Mouse (Mus musculus) fibroblast of lung, adult 2 months (primary cell): ENCODE measurements around the gene Gm13119.
"Not testable (repeated sequence)": the region's sequence is repeated elsewhere in the genome, so short reads cannot be mapped to it uniquely, and the experiment has no call there.

Experiments used
- DNase-seq: peaks from one replicate; pipeline ENCODE4 v3.0.0-alpha.2; 2011; ENCODE audit warnings: low read depth

Gene Gm13119

DNA sequence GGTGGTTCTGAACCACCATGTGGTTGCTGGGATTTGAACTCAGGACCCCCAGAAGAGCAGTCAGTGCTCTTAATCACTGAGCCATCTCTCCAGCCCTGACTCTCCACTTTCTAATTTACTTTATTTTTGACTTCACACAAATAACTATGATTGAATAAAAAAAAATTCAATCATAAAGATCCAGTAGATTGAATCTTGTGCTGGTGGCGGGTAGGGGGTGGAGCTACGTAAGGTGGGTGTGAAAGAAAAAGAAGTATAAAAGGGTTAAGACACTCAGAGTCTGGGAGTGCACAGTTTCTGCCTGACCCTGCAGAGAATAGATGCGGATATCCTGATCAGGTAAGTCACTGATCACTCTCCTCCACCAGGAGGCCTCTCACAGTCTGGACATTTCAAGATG lies at the start of gene Gm13119:
Gene Gm13119, plus strand, starts transcription at position 301 of the 400 bp plus-strand sequence.
- not testable (repeated sequence) for DNase-seq

DNA sequence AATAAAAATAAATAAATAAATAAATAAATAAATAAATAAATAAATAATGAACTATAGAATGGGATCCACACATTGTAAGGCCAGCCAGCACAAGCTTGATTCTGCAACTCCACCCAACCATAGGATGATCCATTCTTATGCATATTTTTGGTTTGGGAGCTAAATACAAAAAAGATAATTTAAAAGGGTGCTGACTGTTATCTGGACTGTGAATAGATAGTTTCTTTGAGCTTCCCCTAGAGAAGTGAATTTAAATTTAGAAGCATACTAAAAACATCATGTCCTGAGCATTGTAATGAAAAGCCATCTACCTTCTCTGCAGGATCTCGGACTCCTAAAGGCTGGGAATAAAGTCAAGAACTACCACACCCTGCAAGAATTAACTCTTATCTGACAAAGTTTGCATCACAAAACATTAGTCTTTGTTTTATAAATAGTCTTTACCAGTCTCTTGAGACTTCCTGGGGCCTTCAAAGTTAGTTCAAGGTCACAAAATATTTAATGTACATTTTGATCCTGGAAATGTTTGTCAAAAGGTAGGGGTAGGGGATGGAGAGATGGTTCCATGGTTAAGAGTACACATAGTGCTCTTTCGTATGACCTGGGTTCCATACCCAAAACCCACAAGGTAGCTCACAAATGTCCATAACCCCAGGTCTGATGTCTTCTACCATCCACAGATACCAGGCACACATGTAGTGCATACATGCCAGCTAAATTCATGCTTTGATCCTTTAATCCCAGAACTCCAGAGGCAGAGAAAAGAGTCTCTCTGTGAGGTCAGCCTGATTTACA lies 44.9 kb upstream of the Gm13119 start:
- DNase-seq = not testable (repeated sequence)

- DNase-seq = not testable (repeated sequence)
These were observed 27.8 kb upstream of the Gm13119 start, which contains the start of gene Gm13128 for GRCm38 (mm10) chr4:144329949-144330348. TSS of gene Gm13128 (plus strand) at chr4:144330249.

- not testable (repeated sequence) for DNase-seq
These were observed 21.9 kb upstream of the Gm13119 start for GRCm38 (mm10) chr4:144335856-144336255.

DNA sequence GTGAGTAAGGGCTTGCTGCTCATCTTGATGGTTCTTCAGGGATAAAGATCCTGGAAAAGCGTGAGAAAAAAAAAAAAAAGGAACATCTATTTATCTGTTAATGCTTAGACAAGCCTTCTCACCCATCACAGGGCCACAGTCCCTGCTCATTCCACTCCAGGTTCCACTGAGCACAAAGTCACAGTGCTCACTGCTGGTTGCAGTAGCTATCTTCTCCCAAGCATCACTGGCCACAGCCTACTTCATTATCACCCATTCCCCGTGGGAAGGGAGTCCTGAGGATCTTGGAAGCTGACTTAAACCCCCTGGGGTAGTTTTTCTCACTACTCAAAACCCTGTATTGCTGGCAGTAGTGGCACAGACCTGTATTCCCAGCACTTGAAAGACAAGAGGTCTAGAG lies 20.2 kb downstream of the Gm13119 start, which contains the start of gene Pramef20:
Gene Pramef20, minus strand, starts transcription at position 23 of the 400 bp plus-strand sequence.
- DNase-seq = no peak

DNA sequence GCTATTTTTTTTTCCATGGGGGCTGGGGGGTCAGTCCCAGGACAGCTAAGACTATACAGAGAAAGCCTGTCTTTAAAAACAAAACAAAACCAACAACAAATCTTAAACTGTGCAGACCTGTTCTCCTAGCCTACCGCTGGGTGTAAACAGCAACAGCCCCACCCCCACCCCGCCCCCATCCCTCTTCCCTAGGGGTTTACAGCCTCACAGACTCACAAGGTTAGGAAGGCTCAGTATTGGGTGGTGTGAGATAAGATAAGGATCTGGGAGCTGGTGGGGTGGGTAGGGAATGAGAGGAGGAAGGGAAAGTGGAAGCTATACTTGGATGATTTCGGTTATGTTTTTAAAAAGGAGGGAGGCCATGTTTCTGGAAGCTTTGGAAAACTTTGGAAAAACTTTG lies 38.6 kb downstream of the Gm13119 start:
- no peak for DNase-seq

- no peak for DNase-seq
These were observed 45.0 kb downstream of the Gm13119 start for GRCm38 (mm10) chr4:144402712-144403111.

DNA sequence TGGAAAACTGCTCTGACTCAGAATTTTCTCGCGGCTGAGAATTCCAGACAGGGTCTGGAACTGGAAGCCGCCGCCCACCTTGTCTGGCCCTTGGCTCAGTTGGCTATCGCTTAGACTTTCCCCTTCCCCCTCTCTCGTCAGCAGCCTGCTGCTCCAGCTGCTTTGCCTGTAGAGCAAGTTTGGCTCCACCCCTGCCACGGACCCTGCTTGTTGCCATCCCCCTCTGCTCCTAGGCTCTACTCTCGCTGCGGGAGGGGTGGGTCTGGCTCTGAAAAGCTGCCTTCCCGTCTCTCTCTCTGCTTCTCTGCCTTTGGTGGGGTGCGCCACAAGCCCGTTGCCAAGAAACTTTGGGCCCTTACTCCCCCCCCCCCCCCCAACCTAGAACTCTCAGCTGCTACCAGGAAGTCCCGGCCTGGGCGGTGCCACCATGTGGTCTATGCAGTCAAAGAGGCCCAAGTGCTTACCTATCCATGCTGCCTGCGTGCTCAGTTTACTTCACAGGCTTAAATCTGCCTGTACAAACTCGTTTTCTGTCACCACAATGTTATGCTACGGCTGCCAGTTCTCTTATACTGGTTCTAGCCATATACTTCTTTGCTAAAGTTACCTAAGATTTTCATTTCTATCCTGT lies 46.8 kb downstream of the Gm13119 start:
- no peak for DNase-seq

- DNase-seq = no peak
These were observed 48.5 kb downstream of the Gm13119 start for GRCm38 (mm10) chr4:144406261-144406660.

DNA sequence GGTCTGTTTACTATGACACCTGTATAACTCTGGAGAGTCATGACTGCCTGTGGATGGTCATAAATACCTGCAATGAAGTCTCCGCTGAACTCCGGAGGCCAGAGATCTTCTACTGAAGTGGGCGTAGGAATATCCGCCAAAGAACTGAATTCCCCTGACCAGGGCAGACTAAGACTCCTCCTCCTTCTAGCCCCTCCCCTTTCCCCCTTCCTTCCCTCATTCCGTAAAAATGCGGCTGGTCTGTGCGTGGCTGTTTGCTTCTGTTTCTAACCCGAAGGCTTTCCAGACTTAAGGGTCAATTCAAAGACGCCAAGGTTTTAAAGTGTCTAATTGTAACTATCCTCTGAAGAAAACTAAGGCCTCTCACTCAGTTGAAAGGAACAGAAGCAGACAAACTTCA lies 50.5 kb downstream of the Gm13119 start, which contains the start of gene Pramef12:
Gene Pramef12, minus strand, starts transcription at position 175 of the 400 bp plus-strand sequence.
- DNase-seq = no peak
